Mouse (Mus musculus): Measurements from ENCODE around the gene Cacnb1. TPM values are rescaled to one million over a fixed set of nuclear protein-coding genes. Genes with fewer than 3 reads are reported as not detected.
A peak's percentile ranks its signal among the peaks of the same experiment; 100 is the strongest.

Cacnb1 gene
- 7.8 and 10.4 TPM in 2 replicates for total RNA-seq (2021)
- long read RNA-seq, experiment 1, partial matches to known transcripts = 1 of 4 reads
- long read RNA-seq, experiment 1, other reads (novel, unspliced or antisense) = 2 of 4 reads
- long read RNA-seq, experiment 2, partial matches to known transcripts = 0 of 6 reads
- long read RNA-seq, experiment 2, other reads (novel, unspliced or antisense) = 4 of 6 reads

DNA sequence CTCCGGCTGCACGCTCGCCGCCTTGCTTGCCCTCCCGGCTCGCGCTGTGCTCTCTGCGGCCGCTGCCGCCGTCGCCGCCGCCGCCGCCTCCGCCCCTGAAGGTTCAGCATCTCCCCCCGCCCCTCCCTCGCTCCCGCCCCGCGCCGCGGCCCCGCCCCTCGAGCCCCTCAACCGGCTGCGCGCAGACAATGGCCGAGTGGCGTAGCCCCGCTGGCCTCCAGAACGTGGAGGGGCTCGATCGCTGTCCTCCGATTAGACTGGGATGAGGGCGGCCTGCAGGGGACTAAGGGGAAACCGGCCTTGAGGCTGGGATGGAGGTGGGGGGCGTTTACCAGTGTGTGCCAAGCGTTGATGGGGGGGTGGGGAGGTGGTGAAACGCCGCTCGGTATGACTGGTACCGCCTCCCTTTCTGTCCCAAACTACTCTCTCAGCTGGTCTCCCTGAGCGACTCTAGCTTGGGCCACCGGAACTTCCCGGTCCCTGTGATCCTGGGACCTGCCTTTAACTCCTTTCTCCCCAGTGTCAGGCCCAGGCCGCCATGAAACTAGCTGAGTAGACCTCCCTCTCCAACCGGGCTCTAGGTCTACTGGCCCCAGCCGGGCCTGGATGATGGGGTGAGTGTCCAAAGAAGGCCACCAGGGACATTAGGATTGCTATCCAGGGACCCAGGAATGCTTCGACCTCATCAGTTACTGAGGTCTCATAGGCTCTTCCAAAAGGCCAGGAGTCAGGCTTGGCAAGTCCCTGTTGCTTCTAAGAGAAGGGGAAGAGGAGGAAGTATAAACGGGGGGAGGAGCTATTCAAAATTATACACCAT is at the start of gene Cacnb1:
Gene Cacnb1 (minus strand): TSS at position 480 of the 817 bp plus-strand sequence.
- DNase-seq = peak; percentile 85

DNA sequence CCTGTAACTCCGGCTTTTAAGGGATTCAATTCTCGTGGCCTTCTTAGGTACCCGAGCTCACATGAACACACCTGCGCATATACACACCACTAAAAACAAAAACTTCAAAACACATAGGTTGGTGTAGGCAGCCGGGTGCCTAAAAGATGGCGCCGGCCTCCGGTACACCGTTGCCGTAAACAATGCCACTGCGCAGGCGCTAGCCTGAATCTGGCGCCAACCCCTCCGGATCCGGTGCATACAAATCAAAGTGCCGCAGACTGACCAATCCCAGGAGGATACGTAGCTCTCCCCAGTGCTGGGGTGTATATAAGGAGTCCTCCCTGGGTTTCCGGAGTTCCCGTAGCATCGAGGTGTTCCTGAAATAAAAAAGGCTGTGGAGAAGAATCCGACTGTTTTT is 44.4 kb upstream of the Cacnb1 start:
- no peak for DNase-seq

DNA sequence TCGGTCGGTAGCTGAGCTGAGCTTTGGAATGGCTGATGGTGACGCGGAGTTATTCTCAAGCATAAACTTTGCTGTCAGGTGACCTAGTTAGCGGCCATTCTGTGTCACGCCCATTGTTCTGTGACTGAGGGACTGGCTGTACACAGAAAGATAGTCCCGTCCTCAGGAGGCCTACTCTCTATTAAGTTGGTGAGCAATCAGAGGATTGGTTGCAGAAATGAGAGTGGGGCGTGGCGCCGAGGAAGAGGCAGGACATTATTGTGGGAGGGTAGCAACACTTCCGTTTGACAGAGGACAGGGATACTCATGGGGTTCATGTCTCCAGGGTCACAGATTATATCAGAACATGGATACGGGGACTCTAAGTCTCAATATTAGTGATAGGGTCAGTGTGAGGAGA is 43.4 kb upstream of the Cacnb1 start:
- DNase-seq = no peak

DNA sequence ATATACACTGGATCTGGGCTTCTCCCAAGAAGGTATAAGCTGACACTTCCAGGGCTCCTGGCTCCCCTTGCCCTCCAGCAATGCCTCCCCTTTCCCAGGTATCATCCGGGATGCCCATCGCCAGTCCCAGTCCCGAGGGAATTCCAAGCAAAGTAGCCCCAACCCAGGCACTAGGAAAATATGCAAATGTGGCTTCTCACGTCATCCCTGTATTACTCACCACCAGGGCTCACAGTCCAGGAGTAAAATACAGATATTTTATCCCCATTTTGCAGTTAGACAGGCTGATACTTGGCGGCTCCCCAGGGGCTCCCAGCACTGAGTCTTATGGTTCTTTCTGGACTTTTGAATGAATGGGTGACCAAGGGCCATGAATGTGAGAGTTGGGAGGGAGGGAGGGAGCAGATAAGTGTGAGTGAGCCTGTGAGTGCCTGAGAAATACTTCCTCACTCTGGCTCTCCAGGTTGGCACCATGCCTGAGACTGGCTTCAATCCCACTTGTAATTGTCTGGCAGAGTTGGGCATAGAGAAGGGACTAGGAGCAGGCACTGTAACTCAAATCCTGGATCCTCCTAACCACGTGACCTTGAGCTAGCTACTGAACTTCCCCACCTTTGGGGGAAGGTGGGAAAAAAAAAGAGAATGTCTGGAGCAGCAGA is 39.2 kb upstream of the Cacnb1 start:
- peak; percentile 86 for DNase-seq

DNA sequence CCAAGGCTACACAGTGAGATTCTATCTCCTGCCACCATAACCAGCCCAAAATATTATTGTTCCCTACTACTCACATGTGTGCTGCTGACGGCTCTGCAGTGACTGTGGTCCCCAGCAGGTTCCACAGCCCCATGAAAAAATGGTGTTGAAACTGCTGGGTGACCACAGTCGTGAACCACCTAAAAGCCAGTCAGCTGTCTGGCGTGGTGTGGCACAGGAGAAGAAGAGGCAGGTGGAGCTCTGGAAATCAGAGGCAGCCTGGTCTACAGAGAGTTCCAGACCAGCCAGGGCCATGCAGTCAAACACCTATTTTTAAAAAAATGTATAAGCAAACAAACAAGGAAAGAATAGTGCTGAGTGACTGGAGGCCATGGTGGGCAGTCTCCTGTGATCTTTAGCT is 38.6 kb upstream of the Cacnb1 start:
- DNase-seq = no peak

DNA sequence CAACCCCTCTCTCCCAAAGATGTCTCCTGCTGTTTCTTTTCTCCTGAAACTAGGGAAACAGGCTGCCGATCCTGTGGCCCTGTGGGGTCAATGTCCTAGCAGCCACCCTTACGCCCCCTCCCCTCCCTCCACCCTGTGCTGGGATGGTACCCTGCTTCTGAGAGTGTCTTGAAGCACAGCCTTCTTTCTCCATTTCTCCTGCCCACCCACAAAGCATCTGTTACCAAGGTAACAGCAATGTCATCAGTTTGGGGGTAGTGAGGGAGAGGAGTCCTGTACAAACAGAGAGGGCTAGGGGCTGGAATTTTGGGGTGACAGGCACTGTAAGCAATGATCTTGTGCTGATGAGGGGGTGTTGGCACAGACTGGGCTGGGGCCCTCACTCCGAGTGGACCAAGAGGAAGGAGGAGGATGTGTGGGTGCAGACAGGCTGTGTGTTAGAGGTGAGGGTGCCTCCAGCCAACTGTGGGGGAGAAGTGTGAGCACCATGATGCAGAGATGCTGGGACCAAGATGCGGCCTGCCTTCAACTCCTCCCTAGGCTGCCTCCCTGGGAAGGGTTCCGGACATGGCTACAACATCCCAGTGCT is 37.4 kb upstream of the Cacnb1 start:
- DNase-seq = no peak

DNA sequence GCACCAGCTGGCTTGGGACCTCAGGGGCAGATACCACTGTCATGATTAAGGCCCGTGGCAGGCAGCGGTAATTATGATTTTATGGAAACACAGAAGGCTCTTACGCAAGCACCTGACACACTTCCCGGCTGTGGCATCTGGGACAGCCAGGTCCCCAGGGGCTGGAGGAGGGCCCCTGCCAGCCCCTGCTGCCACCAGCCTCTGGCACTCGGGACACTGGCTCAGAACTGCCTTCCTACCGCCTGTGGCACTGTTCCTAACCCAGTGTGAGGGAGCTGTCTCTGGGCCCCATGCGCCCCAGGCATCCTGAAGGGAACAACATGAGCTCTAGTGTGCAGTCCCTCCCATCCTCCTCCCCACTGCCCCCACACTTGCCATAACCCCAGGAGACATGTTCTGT is 36.8 kb upstream of the Cacnb1 start:
- peak; percentile 72 for DNase-seq

DNA sequence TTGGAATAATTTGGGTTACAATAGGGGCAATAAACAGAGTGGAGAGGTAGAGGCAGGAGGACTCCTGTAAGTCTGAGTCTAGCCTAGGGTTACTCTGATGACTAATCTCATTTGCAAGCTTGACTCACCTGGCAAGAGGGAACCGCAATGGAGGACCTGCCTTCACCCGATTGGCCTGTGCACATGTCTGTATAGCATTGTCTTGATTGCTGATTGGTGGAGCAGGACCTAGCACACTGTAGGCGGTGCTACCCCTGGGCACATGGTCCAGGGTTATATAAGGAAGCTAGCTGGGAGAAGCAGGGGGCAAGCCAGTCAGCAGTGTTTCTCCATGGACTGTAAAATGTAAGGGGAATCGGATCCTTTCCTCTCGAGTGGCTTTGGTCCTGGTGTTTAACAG is 35.2 kb upstream of the Cacnb1 start:
- DNase-seq = peak; percentile 55

DNA sequence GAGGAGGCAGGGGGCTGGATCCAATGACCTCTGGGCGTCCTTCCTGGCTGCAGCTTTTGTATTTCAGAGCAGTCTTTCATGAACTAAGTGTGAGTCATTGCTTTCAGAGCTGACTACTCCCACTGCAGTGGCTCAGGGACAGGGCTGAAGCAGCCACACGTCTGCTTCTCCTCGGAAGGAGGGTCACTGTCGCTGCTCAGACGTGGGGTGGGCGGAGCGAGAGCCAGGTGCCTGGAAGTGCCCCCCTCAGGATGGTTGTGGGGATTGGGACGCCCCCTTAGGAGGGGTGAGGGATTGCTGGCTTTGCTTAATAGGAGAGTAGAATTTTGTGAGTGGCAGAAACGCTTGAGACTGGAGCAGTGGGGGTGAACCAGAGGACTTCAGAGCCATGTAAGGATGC is 34.6 kb upstream of the Cacnb1 start:
- peak; percentile 66 for DNase-seq

DNA sequence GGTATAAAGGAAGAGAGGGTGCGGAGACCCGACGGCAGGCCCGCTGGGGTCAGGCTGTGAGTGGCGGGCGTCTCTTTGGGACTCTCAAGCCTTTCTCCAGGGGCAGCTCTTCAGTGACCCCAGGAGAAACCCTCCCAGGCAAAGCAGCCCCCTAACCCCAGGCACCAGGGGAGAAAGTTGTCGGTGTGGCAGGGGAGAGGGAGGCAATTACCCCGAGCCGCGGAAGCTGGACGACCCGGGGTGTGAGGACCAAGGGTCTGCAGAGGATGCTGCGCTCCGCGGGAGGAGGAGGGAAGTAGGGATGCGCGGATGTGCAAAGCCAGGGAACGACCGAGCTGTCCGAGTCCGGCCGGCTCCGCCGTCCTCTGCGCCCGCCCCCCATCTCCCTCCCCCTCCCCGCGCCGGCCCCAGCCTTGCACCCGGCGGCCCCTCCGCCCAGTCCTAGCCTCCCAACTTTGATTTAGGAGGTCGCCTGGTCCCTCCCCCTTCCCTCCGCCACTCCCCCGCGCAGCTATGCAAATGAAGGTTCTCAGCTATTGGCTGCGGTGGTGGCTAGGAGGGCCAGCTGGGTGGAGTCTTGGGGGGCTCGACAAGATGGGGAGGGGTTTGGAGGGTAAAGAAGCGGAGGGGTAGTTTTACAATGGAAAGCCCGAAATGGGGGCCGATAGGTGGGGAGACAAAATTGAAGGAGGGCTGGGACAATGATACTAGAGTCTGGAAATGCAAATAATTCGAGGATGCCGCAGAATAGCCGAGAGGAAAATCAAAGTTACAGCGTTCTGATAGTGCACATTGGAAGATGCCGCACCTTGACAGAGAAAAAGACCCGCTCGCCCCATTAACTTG is 30.4 kb upstream of the Cacnb1 start, which contains the start of gene Stac2:
Gene Stac2 (minus strand): TSS at position 474 of the 846 bp plus-strand sequence.
- peak; percentile 87 for DNase-seq

DNA sequence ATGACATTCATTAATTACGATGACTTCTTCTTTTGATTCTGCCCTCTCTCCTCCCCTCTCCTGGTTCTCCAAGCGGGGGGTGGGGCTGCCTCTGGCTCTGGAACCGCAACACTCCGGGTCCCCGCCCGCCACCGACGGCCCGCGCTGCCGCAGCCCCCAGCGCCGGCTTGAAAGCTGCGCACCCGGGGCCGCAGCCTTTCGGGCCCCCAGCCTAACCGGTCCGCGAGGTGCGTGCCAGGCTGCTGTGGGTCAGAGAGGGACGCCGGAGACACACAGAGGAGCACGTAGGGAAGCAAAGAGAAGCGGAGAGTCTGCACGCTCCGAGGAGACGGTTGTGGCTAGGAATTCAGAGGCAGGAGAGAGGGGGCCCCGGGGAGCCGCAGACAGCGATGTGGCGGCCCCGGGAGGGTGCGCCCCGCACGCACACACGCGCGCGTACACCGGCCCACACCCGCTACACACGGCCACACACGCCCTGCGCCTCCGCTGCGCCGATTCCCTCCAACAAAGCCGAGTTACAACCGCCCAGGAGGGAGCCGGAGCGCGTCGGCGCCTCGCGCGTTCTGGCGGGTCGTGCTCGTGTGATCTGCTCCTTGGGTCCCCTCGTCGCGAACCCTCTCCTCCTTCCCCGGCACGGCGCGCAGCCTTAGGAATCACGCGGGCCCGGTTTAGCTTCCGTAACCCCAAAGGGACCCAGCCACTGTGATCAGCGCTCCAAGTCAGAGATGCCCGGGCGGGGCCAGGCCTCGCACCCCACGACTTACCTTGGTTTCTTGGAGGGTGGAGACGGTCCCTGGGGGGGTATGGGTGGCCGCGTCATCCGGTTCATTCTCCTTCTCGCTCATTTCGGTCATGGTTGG is 29.5 kb upstream of the Cacnb1 start:
- DNase-seq = peak; percentile 47

DNA sequence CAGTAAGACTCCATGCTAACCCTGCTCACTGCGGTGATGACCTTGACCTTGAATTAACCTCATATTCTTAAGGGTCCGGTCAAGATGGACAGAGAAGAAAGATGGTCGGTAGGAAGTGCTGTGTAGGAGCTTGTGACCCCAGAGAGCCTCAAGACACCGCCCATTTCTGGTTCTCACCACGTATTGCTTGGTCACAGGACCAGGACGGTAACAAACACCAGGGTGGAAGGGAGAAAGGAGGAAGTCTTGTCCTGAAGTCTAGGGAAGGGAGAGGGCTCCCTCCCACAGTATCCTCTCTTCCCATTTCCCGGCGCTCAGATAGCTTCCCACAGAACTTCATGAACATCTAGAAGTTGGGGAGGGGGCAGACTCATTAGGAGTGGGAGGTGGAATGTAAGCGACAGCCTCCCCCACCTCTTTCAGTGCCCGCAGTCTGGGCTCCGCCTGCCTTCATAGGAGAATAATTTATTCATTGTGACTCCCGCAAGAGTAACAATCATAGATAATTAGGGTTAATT is 28.8 kb upstream of the Cacnb1 start:
- no peak for DNase-seq

DNA sequence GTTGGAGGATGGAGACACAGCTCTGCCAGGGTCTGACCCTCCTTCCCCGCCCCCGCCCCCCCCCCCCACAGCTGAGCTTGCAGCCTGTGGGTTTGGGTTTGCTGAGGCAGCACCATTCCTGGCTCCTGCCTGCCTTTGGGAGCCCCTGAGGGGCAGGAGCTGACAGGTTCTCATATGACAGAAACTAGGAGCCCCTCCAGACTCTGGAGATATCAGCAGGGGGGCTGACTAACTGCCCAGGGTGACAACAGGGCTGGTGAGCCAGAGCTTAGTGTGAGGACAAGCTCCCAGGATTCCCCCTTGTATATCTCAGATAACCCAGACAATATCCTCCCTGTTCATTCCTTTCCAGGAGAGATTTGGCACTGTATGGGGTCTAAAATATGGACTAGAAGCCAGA is 28.1 kb upstream of the Cacnb1 start:
- DNase-seq = no peak

DNA sequence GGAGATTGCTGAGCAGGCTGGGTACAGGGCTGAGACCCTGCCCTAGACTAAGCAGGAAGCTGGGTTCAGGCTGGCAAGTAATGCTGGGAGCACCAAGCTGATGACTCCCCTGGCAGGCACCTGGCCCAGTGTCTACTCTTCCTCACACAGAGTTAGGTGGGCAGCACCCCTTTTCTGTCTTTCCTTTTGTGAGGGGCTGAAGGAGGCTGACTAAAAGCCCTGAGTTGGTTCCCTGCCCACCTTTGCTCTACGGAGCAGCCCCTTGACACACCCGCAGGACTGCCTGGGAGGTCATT is 27.6 kb upstream of the Cacnb1 start:
- DNase-seq = no peak

DNA sequence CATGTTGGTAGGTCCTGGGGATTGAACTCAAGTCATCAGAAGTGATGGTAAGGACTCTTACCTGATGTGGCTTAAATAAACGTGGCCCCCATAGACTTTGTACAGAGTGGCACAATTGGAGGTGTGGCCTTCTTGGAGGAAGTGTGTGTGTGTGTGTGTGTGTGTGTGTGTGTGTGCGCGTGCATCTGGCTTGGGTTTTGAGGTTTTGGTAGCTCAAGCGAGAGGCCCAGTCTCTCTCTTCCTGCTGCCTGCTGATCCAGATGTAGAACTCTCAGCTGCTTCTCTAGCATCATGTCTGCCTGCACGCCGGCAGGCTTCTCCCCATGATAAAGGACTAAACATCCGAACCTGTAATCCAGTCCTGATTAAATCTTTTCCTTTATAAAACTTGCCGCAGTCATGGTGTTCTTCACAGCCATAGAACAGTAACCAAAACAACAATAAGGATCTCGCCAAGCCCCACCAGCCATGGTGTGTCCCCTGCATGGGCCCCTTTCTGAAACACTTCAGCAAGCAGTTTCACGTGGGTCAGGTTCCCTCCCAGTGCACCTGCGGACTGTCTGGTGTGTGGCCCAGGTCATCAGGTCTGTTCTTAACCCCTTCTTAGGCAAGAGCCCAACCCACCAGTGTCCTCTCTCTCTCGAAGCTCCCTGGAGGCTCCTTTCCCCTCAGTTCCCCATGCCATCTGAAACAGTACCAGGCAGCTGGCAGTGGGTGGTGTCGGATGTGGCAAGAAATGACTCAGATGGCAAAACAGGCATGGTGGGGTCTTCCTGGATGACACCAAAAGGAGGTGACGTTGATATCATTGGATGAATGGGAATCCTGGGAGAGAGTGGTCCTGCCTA is 27.1 kb upstream of the Cacnb1 start:
- no peak for DNase-seq

DNA sequence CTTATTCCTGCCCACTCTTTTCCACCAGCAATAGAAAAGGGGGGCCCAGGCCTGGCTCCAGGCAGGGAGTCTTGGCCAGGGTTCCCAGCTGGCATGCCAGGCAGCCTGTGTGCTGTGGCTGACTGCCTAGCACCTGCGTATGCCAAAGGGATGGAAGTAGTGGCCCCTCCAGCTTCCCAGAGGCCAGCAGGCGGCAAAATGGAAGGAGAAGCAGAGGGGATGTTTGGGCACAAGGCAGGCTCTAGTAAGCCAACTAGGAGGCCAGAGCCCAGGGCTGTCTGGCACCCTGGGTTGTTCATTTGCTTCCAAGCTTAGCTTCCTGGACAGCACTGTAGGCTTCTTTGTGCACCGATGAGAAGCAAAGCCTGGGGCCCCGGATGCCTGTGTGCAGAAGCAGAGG is 24.9 kb upstream of the Cacnb1 start:
- peak; percentile 55 for DNase-seq

DNA sequence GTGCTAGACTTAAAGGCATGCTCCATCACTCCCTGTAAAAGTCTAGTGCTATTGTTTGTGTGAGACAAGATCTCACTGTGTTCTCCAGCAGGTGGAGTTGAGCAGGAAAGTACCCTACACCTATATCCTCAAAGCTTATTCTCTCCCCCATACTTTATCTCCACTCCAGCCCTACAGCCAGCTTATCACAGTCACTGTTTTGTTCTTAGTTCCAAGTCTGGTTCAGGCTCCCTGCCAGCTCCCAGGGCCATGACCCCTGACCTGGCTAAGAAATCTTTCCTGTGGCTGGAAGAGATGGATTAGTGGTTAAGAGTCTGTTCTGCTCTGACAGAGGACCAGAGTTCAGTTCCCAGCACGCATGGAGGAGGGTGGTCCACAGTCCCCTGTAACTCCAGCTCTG is 23.6 kb upstream of the Cacnb1 start:
- DNase-seq = peak; percentile 80

DNA sequence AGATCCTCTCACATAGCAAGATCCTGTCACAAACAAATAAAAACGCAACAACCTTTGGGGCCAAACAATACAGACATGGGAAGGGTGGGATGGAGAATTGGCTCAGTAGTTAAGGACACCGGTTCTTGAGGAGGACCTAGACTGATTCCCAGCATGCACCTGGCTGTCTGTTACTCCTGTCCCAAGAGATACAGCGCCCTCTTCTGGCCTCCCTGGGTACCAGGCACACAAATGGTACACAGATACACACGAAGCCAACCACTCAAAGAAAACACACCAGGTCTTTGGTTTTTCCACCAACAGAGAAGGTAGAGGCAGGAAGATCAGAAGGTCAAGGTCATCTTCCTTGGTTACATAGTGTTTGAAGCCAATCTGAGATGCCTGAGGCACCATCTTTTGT is 22.8 kb upstream of the Cacnb1 start:
- no peak for DNase-seq

DNA sequence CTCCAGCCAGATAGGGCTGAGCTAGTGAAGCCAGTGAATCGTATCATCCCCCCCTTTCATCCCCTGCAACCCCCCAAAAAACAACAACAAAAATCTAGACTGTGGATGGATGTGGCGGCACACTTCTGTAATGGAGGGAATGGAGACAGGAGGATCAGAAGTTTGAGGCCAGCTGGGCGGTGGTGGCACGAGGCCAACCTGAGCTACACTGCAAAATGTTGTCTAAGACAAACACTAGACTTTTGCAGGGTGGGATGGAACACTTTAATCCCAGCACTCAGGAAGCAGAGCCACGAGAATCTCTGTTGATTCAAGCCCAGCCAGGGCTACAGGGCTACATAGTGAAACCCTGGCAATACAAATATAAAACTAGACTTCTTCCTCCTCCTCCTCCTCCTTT is 21.2 kb upstream of the Cacnb1 start:
- DNase-seq = no peak

DNA sequence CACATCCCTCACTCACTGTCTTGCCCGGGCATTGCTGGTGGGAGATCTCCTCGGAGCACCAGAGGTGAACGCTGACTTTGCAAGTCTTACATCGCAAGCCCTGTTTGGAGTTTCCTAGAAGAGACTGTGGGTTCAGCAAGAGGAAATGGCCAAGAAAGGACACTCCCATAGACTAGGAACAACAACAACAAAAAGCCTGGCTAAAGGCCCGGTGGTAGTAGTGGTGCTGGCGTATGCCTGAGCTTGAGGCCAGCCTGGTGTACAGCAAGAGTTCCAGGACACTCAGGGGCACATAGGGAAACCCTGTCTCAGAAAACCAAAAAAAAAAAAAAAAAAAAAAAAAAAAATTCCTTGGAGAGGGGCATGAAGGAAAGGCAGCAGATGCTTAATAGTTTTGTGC is 19.9 kb upstream of the Cacnb1 start:
- DNase-seq = no peak

Data from adrenal gland, postnatal 14 days (tissue).